ENCODE assay signal across 12 mouse cellular contexts in the genomic region with DNA sequence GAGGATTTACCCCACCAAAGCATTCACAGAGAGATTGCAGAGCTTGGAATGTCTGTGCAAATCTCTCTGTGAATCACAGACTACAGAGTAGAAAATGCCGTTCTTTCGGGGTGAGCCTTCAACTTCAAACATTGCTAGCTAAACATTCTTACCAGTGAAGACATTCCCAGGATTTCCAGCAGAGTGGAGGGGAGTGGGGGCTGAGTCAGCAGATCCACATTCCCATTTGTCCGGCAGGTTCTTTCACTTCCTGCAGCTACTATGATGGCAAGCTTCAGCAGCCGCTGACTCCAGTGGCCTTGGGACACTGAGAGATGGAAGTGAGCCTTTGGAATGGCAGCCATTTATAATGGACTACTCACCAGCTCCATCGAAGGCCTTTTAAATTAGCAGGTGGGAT. TPM values are rescaled to one million over a fixed set of nuclear protein-coding genes. Genes with fewer than 3 reads are reported as not detected.
DNase-seq lines count a peak whose midpoint lies in the region.
"Had no signal": no experiment of that assay in that cellular context is flagged by ENCODE, and none has a peak within 500 bp of the region (broad histone marks: within the 10 kb centered on the region; RNA-seq: fewer than 3 reads in every experiment).

No protein-coding gene starts in this region.

- DNase-seq in adrenal gland, adult 2 months: peak; percentile 37
- no peak for DNase-seq in adrenal gland, postnatal 4 days (ENCODE audit: low spot score in 2 of 2)
- DNase-seq in adrenal gland, postnatal 36 days: peak; percentile 30 to 44
- DNase-seq in adrenal gland, postnatal 10 days: no peak
- DNase-seq in yolk sac, embryonic 10.5 days (ENCODE audit: low spot score): peak; percentile 33
- DNase-seq in kidney, adult 8-10 months: no peak
- DNase-seq: cerebellum, adult 11-12 months; cerebellum, adult 2 months; cerebellum, adult 9-10 months; cerebellum, postnatal 10 days; cerebellum, postnatal 25 days; forebrain, postnatal 0 days had no signal

RNA-seq across cellular contexts. Expression of a gene that starts 30.2 kb away (rescaled TPM):
- 10 to 100 TPM in 1 of 2 experiments, 1 to 10 TPM in 1; 7.8 to 15.7 TPM for total RNA-seq in adrenal gland, adult 2 months (2021)
- 21.6 and 22.0 TPM in 2 replicates for polyA plus RNA-seq in adrenal gland, adult 2 months (2012; rRNA removed)
- 10 to 100 TPM; 23.0 to 24.5 TPM for total RNA-seq in adrenal gland, postnatal 4 days (2021)
- 10 to 100 TPM in 1 of 2 experiments, 1 to 10 TPM in 1; 9.7 to 15.0 TPM for total RNA-seq in adrenal gland, postnatal 36 days (2021)
- 10 to 100 TPM; 11.2 to 15.0 TPM for total RNA-seq in adrenal gland, postnatal 10 days (2021)

RNA-seq across cellular contexts. Expression of a gene that starts 56.3 kb away (rescaled TPM):
- 10 to 100 TPM; 36.5 to 46.0 TPM for total RNA-seq in adrenal gland, adult 2 months (2021)
- polyA plus RNA-seq in adrenal gland, adult 2 months (2012; rRNA removed): 59.5 and 60.3 TPM in 2 replicates
- 10 to 100 TPM; 51.5 to 54.1 TPM for total RNA-seq in adrenal gland, postnatal 4 days (2021)
- 10 to 100 TPM; 40.3 to 42.3 TPM for total RNA-seq in adrenal gland, postnatal 36 days (2021)
- 10 to 100 TPM; 30.1 to 37.9 TPM for total RNA-seq in adrenal gland, postnatal 10 days (2021)

Comparison
In these comparisons a context has a peak if more than half of its experiments do, and no peak if none do; other contexts are left out.
1. DNase-seq: peak in adrenal gland, adult 2 months (single experiment), adrenal gland, postnatal 36 days (2 of 2) and yolk sac, embryonic 10.5 days (single experiment); none in adrenal gland, postnatal 4 days (0 of 2), adrenal gland, postnatal 10 days (single experiment) and kidney, adult 8-10 months (0 of 2).